Mouse (Mus musculus) bone marrow macrophage, adult 2 months (primary cell): ENCODE results near the gene Ncf4. TPM values are rescaled to one million over a fixed set of nuclear protein-coding genes. Genes with fewer than 3 reads are reported as not detected.
"Not testable (repeated sequence)": the region's sequence is repeated elsewhere in the genome, so short reads cannot be mapped to it uniquely, and the experiment has no call there.

Experiments used
- H3K27ac ChIP-seq: 2 replicates; pipeline ENCODE4 v1.5.1; 2012; ENCODE audit warnings: low read depth, low read length; ENCODE audit not compliant: insufficient read depth
- H3K4me1 ChIP-seq: 2 replicates; pipeline ENCODE4 v1.6.1; 2012; ENCODE audit warnings: low read length; ENCODE audit not compliant: control insufficient read depth, insufficient read depth
- H3K4me3 ChIP-seq: 2 replicates; pipeline ENCODE4 v1.5.1; 2012; ENCODE audit warnings: mild to moderate bottlenecking, low read length, moderate library complexity; ENCODE audit not compliant: insufficient read depth
- CTCF ChIP-seq: IDR thresholded peaks from 2 replicates; pipeline ENCODE4 v1.5.1; 2012; ENCODE audit warnings: low read depth, mild to moderate bottlenecking, low read length, moderate library complexity
- POLR2A ChIP-seq: IDR thresholded peaks from 2 replicates; pipeline ENCODE4 v1.6.1; 2012; ENCODE audit warnings: mild to moderate bottlenecking, low read depth, low read length, borderline replicate concordance
- polyA plus RNA-seq: library from polyadenylated mRNA; stranded (reverse); fragments of >200 nt; gene quantifications from 2 replicates; pipeline ENCODE4 v1.2.4, GENCODE M21; 2012; ENCODE audit not compliant: missing spikeins, insufficient read depth, insufficient read length

Ncf4 gene
- polyA plus RNA-seq, 1 experiment = 350 TPM

GRCm38 (mm10) chr15:78248410-78248809 is 3.8 kb downstream of the Ncf4 start:
- H3K27ac ChIP-seq = peak overlapping the region; percentile 96
- H3K4me3 ChIP-seq = peak overlapping the region; percentile 58
- no peak for TF ChIP-seq CTCF
- no peak for TF ChIP-seq POLR2A
- H3K4me1 ChIP-seq = peaks cover 33% of the 10 kb centered on the region

- H3K27ac ChIP-seq = no peak overlapping the region
- peaks cover 18% of the 10 kb centered on the region for H3K4me1 ChIP-seq
Observed at GRCm38 (mm10) chr15:78254751-78255150, 10.2 kb downstream of the Ncf4 start.

GRCm38 (mm10) chr15:78256602-78257259 is 12.1 kb downstream of the Ncf4 start:
- not testable (repeated sequence) for H3K4me3 ChIP-seq
- peaks cover 18% of the 10 kb centered on the region for H3K4me1 ChIP-seq
- H3K27ac ChIP-seq = peak overlapping the region; percentile 28

More at GRCm38 (mm10) chr15:78254751-78255150, 10.2 kb downstream of the Ncf4 start:
- H3K4me3 ChIP-seq = no peak overlapping the region
- no peak for TF ChIP-seq POLR2A
- TF ChIP-seq CTCF = no peak

- Histone ChIP-seq H3K4me1 (peaks cover 18% of the 10 kb centered on the region), H3K27ac (peak overlapping the region; percentile 93), H3K4me3 (peak overlapping the region; percentile 1)
- TF ChIP-seq CTCF (peak; percentile 99), POLR2A (no peak)
Observed at GRCm38 (mm10) chr15:78257326-78258050, 12.9 kb downstream of the Ncf4 start.

- H3K4me3 ChIP-seq = 0 out of 2 replicates have a peak overlapping the region, but pooled peaks have one; percentile 1
- peak overlapping the region; percentile 93 for H3K27ac ChIP-seq
- H3K4me1 ChIP-seq = peaks cover 18% of the 10 kb centered on the region
- TF ChIP-seq POLR2A (no peak), CTCF (no peak)
Observed at GRCm38 (mm10) chr15:78258246-78258865, 13.8 kb downstream of the Ncf4 start.

- Histone ChIP-seq H3K27ac (no peak overlapping the region), H3K4me1 (peaks cover 18% of the 10 kb centered on the region), H3K4me3 (no peak overlapping the region)
- no peak for TF ChIP-seq POLR2A
- no peak for TF ChIP-seq CTCF
Observed at GRCm38 (mm10) chr15:78260668-78261333, 16.2 kb downstream of the Ncf4 start.

GRCm38 (mm10) chr15:78263286-78263685 is 18.7 kb downstream of the Ncf4 start:
- Histone ChIP-seq H3K4me1 (peaks cover 17% of the 10 kb centered on the region), H3K27ac (no peak overlapping the region), H3K4me3 (no peak overlapping the region)
- TF ChIP-seq POLR2A (no peak), CTCF (no peak)

- Histone ChIP-seq H3K27ac (no peak overlapping the region), H3K4me3 (no peak overlapping the region), H3K4me1 (peaks cover 31% of the 10 kb centered on the region)
- no peak for TF ChIP-seq CTCF
- TF ChIP-seq POLR2A = no peak
Observed at GRCm38 (mm10) chr15:78267441-78267840, 22.8 kb downstream of the Ncf4 start.

- TF ChIP-seq POLR2A = no peak
- TF ChIP-seq CTCF = no peak
- Histone ChIP-seq H3K27ac (no peak overlapping the region), H3K4me1 (peaks cover 35% of the 10 kb centered on the region), H3K4me3 (no peak overlapping the region)
Observed at GRCm38 (mm10) chr15:78267865-78268264, 23.3 kb downstream of the Ncf4 start.
